Mouse (Mus musculus): ENCODE data around the gene Rnf224. TPM values are rescaled to one million over a fixed set of nuclear protein-coding genes. Genes with fewer than 3 reads are reported as not detected.
"Not testable (repeated sequence)": the region's sequence is repeated elsewhere in the genome, so short reads cannot be mapped to it uniquely, and the experiment has no call there.

The Rnf224 gene
- polyA plus RNA-seq, 1 experiment, result 0.76 TPM

DNA sequence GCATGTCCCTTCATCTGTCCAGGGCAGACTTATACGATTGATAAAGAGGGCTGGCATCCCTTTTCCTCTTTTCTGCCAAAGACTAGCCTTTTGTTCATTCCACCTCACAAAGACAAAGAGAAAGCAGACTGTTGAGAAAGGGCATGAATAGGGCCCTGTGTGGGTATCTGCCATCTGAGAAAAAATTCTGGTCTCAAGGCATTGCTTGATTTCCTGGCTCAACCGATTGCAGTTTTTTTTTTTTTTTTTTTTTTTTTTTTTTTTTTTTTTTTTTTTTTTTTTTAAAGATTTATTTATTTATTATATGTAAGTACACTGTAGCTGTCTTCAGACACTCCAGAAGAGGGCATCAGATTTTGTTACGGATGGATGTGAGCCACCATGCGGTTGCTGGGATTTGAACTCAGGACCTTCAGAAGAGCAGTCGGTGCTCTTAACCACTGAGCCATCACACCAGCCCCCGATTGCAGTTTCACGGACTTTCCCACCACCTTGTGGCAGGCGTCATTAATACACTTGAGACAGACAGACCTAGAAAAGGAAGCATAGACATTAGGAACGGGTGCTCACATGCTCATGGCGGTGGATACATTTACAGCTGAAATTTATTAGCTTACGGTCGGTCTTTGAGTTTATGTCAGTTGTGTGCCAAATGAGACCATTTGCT lies 20.0 kb upstream of the Rnf224 start:
- DNase-seq; H3K4me1 ChIP-seq (ENCODE audit: control insufficient read depth, insufficient read depth, low read length): not testable (repeated sequence)
- TF ChIP-seq CTCF (IDR thresholded peaks at IDR 0.05; ENCODE audit: insufficient read depth, low read length), result peak; percentile 25; the same call in 1 of the 2 replicates
- 39% methylated on average over 12 of the region's 12 CpGs for WGBS
- peak overlapping the region; percentile 93 for H3K4me3 ChIP-seq (replicated peaks; ENCODE audit: extremely low read depth, low read depth, low read length)

DNA sequence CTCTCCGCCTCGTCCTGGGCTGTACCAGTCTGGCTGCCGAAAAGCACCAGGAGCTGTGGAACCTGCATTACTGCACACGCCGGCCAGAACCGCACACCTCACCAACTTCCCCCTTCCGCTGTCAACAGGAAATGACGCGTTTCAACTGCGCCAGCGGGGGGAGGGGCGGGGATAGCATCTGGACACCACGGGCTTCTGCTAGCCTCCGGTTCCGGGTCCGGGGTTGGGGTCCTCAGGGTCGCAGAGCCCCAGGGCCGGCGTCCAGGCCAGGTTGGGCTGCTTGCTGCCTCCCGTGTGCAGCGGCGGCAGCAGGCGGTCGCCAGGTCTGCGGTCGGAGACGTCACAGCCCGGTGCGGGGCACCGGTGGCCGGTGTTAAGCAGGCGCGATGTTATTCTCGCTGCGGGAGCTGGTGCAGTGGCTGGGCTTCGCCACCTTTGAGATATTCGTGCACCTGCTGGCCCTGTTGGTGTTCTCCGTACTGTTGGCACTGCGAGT lies 18.7 kb upstream of the Rnf224 start, which contains the start of gene Tmem203:
Gene Tmem203 (plus strand): TSS at position 156 of the 496 bp plus-strand sequence.
- peak; percentile 84 for TF ChIP-seq POLR2A (IDR thresholded peaks at IDR 0.05; ENCODE audit: borderline replicate concordance, extremely low read depth, low read depth, low read length)
- no peak for TF ChIP-seq CTCF (IDR thresholded peaks at IDR 0.05; ENCODE audit: insufficient read depth, low read length)
- WGBS, result under 1% methylated on average over 39 of the region's 39 CpGs
- peak within 1 kb of the TSS; percentile 93 for H3K4me3 ChIP-seq (replicated peaks; ENCODE audit: extremely low read depth, low read depth, low read length)
- peaks cover 9% of the 10 kb centered on the region; the same call in 1 of the 2 replicates for H3K4me1 ChIP-seq (ENCODE audit: control insufficient read depth, insufficient read depth, low read length)
- peak; percentile 89 for DNase-seq

DNA sequence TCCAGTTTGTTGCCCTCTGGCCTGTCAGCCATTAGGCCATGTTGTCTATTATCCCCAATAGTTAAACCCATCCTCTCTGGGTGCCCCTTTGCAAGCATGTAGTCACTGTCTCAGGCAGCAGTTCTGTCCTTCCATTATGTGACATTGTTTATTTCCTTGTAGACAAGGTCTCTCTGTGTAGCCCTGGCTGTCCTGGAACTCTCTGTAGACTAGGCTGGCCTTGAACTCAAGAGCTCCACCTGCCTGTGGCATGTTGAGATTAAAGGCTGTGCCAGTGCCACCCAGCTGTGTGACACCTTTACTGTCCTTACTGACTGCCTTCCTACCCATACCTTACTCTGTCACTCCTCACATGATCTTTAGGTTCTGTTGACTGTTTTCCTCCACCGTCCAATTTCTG lies 15.7 kb upstream of the Rnf224 start:
- no peak for DNase-seq
- Histone ChIP-seq H3K4me3 (replicated peaks; ENCODE audit: extremely low read depth, low read depth, low read length) (no peak overlapping the region), H3K4me1 (ENCODE audit: control insufficient read depth, insufficient read depth, low read length) (peaks cover 9% of the 10 kb centered on the region; the same call in 1 of the 2 replicates)
- TF ChIP-seq CTCF (IDR thresholded peaks at IDR 0.05; ENCODE audit: insufficient read depth, low read length) (peak; percentile 54), POLR2A (IDR thresholded peaks at IDR 0.05; ENCODE audit: borderline replicate concordance, extremely low read depth, low read depth, low read length) (no peak)
- 75% methylated on average over 1 of the region's 1 CpGs for WGBS

GRCm38 (mm10) chr2:25246183-25247072 lies 9.8 kb upstream of the Rnf224 start, which contains the start of gene AL732309.1:
TSS of gene AL732309.1 (minus strand) at chr2:25246863.
- peaks cover 3% of the 10 kb centered on the region for H3K4me1 ChIP-seq (ENCODE audit: control insufficient read depth, insufficient read depth, low read length)
- no peak within 1 kb of the TSS for H3K4me3 ChIP-seq (replicated peaks; ENCODE audit: extremely low read depth, low read depth, low read length)
- WGBS, result 79% methylated on average over 10 of the region's 10 CpGs
- peak; percentile 32; the same call in 1 of the 2 replicates for TF ChIP-seq POLR2A (IDR thresholded peaks at IDR 0.05; ENCODE audit: borderline replicate concordance, extremely low read depth, low read depth, low read length)
- TF ChIP-seq CTCF (IDR thresholded peaks at IDR 0.05; ENCODE audit: insufficient read depth, low read length), result no peak
- DNase-seq, result no peak

DNA sequence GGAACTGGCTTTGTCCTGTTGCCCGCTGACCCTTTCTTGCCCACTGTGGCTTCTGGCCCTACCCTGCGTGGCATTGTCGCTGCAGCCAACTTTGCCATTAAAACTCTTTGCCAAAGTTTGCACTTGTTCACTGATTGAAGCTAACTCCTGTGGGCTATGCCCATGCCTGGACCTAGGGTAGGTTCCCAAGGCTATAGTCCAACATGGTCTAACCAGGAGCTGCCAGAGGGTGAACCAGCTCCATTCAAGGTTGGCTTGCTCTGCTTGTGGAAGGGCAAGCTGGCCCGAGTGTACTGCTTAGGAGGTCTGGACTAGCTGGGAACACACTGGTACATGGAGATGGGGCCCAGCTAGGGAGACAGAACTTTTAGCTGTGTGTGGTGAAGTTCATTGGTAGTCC lies 7.6 kb upstream of the Rnf224 start:
- no peak for TF ChIP-seq CTCF (IDR thresholded peaks at IDR 0.05; ENCODE audit: insufficient read depth, low read length)
- TF ChIP-seq POLR2A (IDR thresholded peaks at IDR 0.05; ENCODE audit: borderline replicate concordance, extremely low read depth, low read depth, low read length), result no peak
- no peak for DNase-seq
- 85% methylated on average over 4 of the region's 4 CpGs for WGBS
- Histone ChIP-seq H3K4me3 (replicated peaks; ENCODE audit: extremely low read depth, low read depth, low read length) (no peak overlapping the region), H3K4me1 (ENCODE audit: control insufficient read depth, insufficient read depth, low read length) (peaks cover 4% of the 10 kb centered on the region)

DNA sequence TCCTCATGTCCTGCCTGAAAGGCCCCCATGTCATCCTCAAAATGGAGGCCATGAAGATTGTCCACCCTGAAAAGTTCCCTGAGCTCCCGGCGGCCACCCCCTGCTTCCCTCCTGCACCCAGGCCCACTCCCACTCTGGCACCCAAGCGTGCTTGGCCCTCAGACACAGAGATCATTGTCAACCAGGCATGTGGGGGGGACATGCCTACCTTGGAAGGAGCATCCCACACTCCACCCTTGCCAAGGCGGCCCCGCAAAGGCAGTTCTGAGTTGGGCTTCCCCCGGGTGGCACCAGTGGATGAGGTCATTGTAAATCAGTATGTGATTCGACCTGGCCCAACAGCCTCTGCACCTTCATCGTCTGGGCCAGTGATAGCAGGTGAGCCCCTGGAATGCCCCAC lies 6.8 kb upstream of the Rnf224 start:
- WGBS, result 69% methylated on average over 8 of the region's 8 CpGs
- no peak for DNase-seq
- TF ChIP-seq POLR2A (IDR thresholded peaks at IDR 0.05; ENCODE audit: borderline replicate concordance, extremely low read depth, low read depth, low read length) (no peak), CTCF (IDR thresholded peaks at IDR 0.05; ENCODE audit: insufficient read depth, low read length) (no peak)
- Histone ChIP-seq H3K4me1 (ENCODE audit: control insufficient read depth, insufficient read depth, low read length) (peaks cover 4% of the 10 kb centered on the region), H3K4me3 (replicated peaks; ENCODE audit: extremely low read depth, low read depth, low read length) (no peak overlapping the region)

- DNase-seq, result no peak
Measured at GRCm38 (mm10) chr2:25242101-25242506, 5.5 kb upstream of the Rnf224 start, which contains the start of the genes Rnf208 and Cysrt1. TSS of gene Rnf208 (plus strand) at chr2:25242255. TSS of gene Cysrt1 (minus strand) at chr2:25242452.

GRCm38 (mm10) chr2:25241438-25241775 lies 4.8 kb upstream of the Rnf224 start:
- TF ChIP-seq CTCF (IDR thresholded peaks at IDR 0.05; ENCODE audit: insufficient read depth, low read length), result no peak
- no peak for TF ChIP-seq POLR2A (IDR thresholded peaks at IDR 0.05; ENCODE audit: borderline replicate concordance, extremely low read depth, low read depth, low read length)
- Histone ChIP-seq H3K4me3 (replicated peaks; ENCODE audit: extremely low read depth, low read depth, low read length) (no peak overlapping the region), H3K4me1 (ENCODE audit: control insufficient read depth, insufficient read depth, low read length) (peaks cover 6% of the 10 kb centered on the region)
- no peak for DNase-seq
- WGBS, result 16% methylated on average over 6 of the region's 6 CpGs

More at GRCm38 (mm10) chr2:25242101-25242506, 5.5 kb upstream of the Rnf224 start, which contains the start of the genes Rnf208 and Cysrt1:
- peaks cover 6% of the 10 kb centered on the region for H3K4me1 ChIP-seq (ENCODE audit: control insufficient read depth, insufficient read depth, low read length)
- TF ChIP-seq POLR2A (IDR thresholded peaks at IDR 0.05; ENCODE audit: borderline replicate concordance, extremely low read depth, low read depth, low read length), result no peak
- no peak for TF ChIP-seq CTCF (IDR thresholded peaks at IDR 0.05; ENCODE audit: insufficient read depth, low read length)
- WGBS, result under 1% methylated on average over 57 of the region's 59 CpGs
- H3K4me3 ChIP-seq (replicated peaks; ENCODE audit: extremely low read depth, low read depth, low read length), result peak within 1 kb of the TSS; percentile 42

DNA sequence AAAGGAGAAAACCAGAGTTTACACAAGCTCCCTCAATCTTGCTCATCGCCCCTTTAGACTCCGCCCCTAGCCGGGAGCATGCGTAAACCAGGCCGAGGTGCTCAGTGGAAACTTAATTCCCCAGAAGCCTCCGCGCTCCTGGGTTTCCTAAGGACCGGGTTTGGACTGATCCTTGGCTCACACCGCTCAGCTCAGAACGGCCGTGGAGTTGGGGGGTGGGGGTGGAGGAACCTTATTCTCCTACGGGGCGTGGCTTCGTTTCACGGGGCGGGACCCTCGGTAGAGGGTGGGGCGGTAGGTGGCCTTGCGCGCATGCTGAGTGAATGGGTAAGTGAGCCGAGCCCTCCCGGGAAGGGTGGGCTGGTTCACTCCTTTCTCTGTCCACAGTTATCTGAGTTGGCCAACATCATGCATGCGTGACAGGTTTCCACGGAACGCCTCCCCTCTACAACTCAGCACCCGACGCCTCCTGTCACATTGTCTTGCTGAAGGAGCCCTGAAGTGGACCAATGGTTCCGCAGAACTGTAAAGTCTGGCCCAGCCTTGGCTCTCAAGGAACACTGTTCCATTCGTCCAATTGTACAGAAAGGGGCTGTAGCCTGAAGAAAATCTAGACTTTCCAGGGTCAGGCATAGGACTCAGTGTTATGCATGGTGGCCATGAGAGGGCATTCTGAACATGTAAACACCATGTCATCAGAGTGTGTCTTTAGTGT lies 4.3 kb upstream of the Rnf224 start:
- TF ChIP-seq CTCF (IDR thresholded peaks at IDR 0.05; ENCODE audit: insufficient read depth, low read length) (no peak), POLR2A (IDR thresholded peaks at IDR 0.05; ENCODE audit: borderline replicate concordance, extremely low read depth, low read depth, low read length) (peak; percentile 38; the same call in 1 of the 2 replicates)
- H3K4me3 ChIP-seq (replicated peaks; ENCODE audit: extremely low read depth, low read depth, low read length), result peak overlapping the region; percentile 42
- DNase-seq, result peak; percentile 63
- 1% methylated on average over 29 of the region's 29 CpGs for WGBS
- H3K4me1 ChIP-seq (ENCODE audit: control insufficient read depth, insufficient read depth, low read length), result peaks cover 6% of the 10 kb centered on the region
